Mouse (Mus musculus): ENCODE data around the gene Maob.

Gene Maob

GRCm38 (mm10) chrX:16817261-16817769, at the start of gene Maob:
TSS of gene Maob (minus strand) at chrX:16817366.
- DNase-seq (ENCODE audit: low read depth, low spot score), result no peak

GRCm38 (mm10) chrX:16860244-16860643, 43.1 kb upstream of the Maob start:
- DNase-seq (ENCODE audit: low read depth, low spot score), result no peak

- DNase-seq (ENCODE audit: low read depth, low spot score), result no peak
These were observed 28.9 kb upstream of the Maob start for GRCm38 (mm10) chrX:16846034-16846433.

DNA sequence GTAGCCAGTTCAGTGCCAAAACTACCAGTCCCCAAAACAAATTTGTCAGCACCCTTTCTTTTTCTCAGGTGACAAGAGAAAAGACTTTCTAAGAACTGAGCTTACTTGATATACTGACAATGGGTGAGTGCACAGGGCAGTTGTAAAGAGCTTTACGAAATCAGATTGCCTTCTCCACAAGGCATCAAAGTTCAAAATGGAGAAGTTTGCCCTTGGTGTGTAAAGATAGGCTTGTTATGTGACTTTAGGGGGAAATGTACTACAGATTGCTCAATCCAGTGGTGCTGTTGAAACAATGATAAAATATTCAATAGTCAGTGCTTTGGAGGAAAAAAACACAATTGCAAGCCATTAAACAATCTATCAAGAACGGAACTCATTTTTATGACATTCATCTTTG, 24.3 kb upstream of the Maob start:
- DNase-seq (ENCODE audit: low read depth, low spot score), result no peak

GRCm38 (mm10) chrX:16837293-16837692, 20.1 kb upstream of the Maob start:
- DNase-seq (ENCODE audit: low read depth, low spot score), result no peak

DNA sequence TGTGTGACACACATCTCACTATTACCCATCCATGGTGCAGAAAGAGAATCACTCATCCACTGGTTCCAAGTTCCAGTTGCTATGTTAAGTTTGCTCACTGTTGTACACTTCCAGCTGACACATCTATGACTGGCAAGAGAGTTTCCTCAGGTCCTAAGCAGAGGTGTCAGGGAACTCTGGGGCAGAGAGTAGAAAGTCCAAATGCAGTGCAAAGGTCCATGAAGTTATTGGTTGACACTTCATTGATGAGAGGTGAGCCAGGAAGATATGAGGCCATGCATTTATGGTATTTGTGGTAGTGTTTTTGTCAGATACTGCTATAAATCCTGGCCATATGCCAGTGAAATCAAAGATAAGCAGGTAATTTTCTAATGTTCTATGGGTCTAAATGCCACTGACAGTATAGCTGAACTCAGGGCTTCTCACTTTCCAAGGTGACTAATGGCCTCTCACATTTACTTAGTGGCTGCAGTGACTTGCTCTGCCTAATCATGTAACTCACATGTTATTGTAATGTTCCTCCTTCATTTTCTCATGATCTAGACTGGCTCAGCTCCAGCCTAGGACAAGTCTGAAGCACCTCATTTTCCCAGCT, 19.4 kb upstream of the Maob start:
- DNase-seq (ENCODE audit: low read depth, low spot score), result no peak

DNA sequence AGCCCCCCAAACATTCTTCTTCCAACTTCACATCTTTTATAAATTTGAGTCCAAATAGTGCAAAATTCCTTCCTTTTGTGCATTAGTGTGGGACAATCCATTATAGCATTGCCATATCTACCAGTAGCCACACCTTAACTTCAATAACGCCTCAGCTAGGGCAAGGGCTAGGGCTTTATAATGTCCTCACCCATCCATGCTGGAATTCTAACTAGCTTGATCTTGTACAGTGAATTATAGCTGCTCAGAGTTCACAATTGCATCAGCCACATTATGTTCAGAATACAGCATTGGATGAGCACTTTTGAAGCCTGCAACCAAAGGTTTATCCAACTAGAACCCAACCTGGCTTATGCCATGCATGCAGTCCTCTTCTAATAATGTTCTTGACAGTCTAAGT, 8.9 kb upstream of the Maob start:
- no peak for DNase-seq (ENCODE audit: low read depth, low spot score)

- DNase-seq (ENCODE audit: low read depth, low spot score), result no peak
These were observed 1.2 kb downstream of the Maob start for GRCm38 (mm10) chrX:16815965-16816364.

- no peak for DNase-seq (ENCODE audit: low read depth, low spot score)
These were observed 5.1 kb downstream of the Maob start for GRCm38 (mm10) chrX:16812080-16812479.

GRCm38 (mm10) chrX:16767453-16767852, 49.7 kb downstream of the Maob start:
- no peak for DNase-seq (ENCODE audit: low read depth, low spot score)

GRCm38 (mm10) chrX:16766156-16766555, 51.0 kb downstream of the Maob start:
- no peak for DNase-seq (ENCODE audit: low read depth, low spot score)

GRCm38 (mm10) chrX:16761430-16761829, 55.7 kb downstream of the Maob start:
- no peak for DNase-seq (ENCODE audit: low read depth, low spot score)

GRCm38 (mm10) chrX:16754761-16755160, 62.4 kb downstream of the Maob start:
- no peak for DNase-seq (ENCODE audit: low read depth, low spot score)

DNA sequence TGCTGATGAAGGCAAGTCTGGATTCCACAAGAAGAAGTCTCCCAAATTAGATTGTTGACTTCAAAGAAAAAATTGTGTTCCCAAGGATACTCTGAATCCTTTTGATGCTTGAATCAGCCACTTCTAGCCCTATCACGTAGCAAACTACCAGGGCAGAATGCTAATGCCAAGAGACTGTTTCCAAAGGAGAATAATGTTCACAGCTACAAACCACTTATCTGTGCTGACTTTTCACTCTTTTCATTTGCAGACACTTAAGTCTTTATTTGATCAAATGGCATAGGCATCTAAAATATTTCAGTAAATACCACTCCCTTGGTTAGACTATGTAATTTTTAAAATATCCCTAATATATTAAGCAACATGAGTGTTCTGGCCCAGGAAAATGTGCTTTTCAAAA, 68.2 kb downstream of the Maob start:
- no peak for DNase-seq (ENCODE audit: low read depth, low spot score)

- no peak for DNase-seq (ENCODE audit: low read depth, low spot score)
These were observed 103.1 kb downstream of the Maob start for GRCm38 (mm10) chrX:16714033-16714432.

- DNase-seq (ENCODE audit: low read depth, low spot score), result no peak
These were observed 111.1 kb downstream of the Maob start for GRCm38 (mm10) chrX:16706094-16706493.

Data from WW6 (cell line).